Mouse (Mus musculus): ENCODE results near the gene Cenpm. TPM values are rescaled to one million over a fixed set of nuclear protein-coding genes. Genes with fewer than 3 reads are reported as not detected.

Cenpm gene
- polyA plus RNA-seq, 1 experiment from 2014 or later, result 28.6 TPM

- H3K4me2 ChIP-seq (replicated peaks), result no peak overlapping the region
- no peaks in the 10 kb centered on the region for H3K36me3 ChIP-seq
- peaks cover 34% of the 10 kb centered on the region for H3K27me3 ChIP-seq
- 68% methylated on average over 14 of the region's 14 CpGs for WGBS
- ATAC-seq, result no peak
- no peak overlapping the region for H3K9ac ChIP-seq (replicated peaks)
- H3K27ac ChIP-seq, result no peak overlapping the region
- H3K4me3 ChIP-seq (replicated peaks), result no peak overlapping the region
- peaks cover 34% of the 10 kb centered on the region for H3K4me1 ChIP-seq (replicated peaks)
- H3K9me3 ChIP-seq, result no peaks in the 10 kb centered on the region
Observed at GRCm38 (mm10) chr15:82221104-82221860, 23.3 kb downstream of the Cenpm start.

- Histone ChIP-seq H3K9me3 (no peaks in the 10 kb centered on the region), H3K27ac (no peak overlapping the region), H3K27me3 (peaks cover 40% of the 10 kb centered on the region), H3K4me2 (replicated peaks) (no peak overlapping the region), H3K4me3 (replicated peaks) (no peak overlapping the region), H3K36me3 (no peaks in the 10 kb centered on the region), H3K4me1 (replicated peaks) (peaks cover 38% of the 10 kb centered on the region), H3K9ac (replicated peaks) (no peak overlapping the region)
- ATAC-seq, result no peak
- WGBS, result 56% methylated on average over 12 of the region's 12 CpGs
Observed at GRCm38 (mm10) chr15:82220003-82220675, 24.4 kb downstream of the Cenpm start.

- H3K4me1 ChIP-seq (replicated peaks), result peaks cover 31% of the 10 kb centered on the region
- H3K27me3 ChIP-seq, result peaks cover 38% of the 10 kb centered on the region
- WGBS, result 84% methylated on average over 26 of the region's 26 CpGs
Observed at GRCm38 (mm10) chr15:82218778-82219666, 25.5 kb downstream of the Cenpm start.

GRCm38 (mm10) chr15:82217980-82218379 lies 26.6 kb downstream of the Cenpm start:
- Histone ChIP-seq H3K27me3 (peaks cover 42% of the 10 kb centered on the region), H3K4me3 (replicated peaks) (no peak overlapping the region), H3K27ac (no peak overlapping the region), H3K9ac (replicated peaks) (no peak overlapping the region), H3K4me2 (replicated peaks) (no peak overlapping the region), H3K4me1 (replicated peaks) (peaks cover 26% of the 10 kb centered on the region), H3K9me3 (no peaks in the 10 kb centered on the region), H3K36me3 (no peaks in the 10 kb centered on the region)
- WGBS, result 26% methylated on average over 9 of the region's 9 CpGs
- ATAC-seq, result no peak

More at GRCm38 (mm10) chr15:82218778-82219666, 25.5 kb downstream of the Cenpm start:
- Histone ChIP-seq H3K4me3 (replicated peaks) (no peak overlapping the region), H3K9me3 (no peaks in the 10 kb centered on the region), H3K9ac (replicated peaks) (no peak overlapping the region), H3K36me3 (no peaks in the 10 kb centered on the region), H3K4me2 (replicated peaks) (no peak overlapping the region), H3K27ac (no peak overlapping the region)
- ATAC-seq, result no peak

- no peak overlapping the region for H3K27ac ChIP-seq
- H3K9ac ChIP-seq (replicated peaks), result no peak overlapping the region
- ATAC-seq, result no peak
- H3K27me3 ChIP-seq, result peaks cover 48% of the 10 kb centered on the region
- no peaks in the 10 kb centered on the region for H3K9me3 ChIP-seq
- no peak overlapping the region for H3K4me2 ChIP-seq (replicated peaks)
- H3K36me3 ChIP-seq, result no peaks in the 10 kb centered on the region
- peaks cover 35% of the 10 kb centered on the region for H3K4me1 ChIP-seq (replicated peaks)
- H3K4me3 ChIP-seq (replicated peaks), result no peak overlapping the region
- WGBS, result 8% methylated on average over 7 of the region's 7 CpGs
Observed at GRCm38 (mm10) chr15:82217039-82217438, 27.5 kb downstream of the Cenpm start.

- no peaks in the 10 kb centered on the region for H3K36me3 ChIP-seq
- no peak overlapping the region for H3K9ac ChIP-seq (replicated peaks)
- no peak for ATAC-seq
- H3K9me3 ChIP-seq, result no peaks in the 10 kb centered on the region
- peaks cover 42% of the 10 kb centered on the region for H3K4me1 ChIP-seq (replicated peaks)
- H3K4me3 ChIP-seq (replicated peaks), result no peak overlapping the region
- H3K27ac ChIP-seq, result no peak overlapping the region
- 43% methylated on average over 20 of the region's 20 CpGs for WGBS
- H3K27me3 ChIP-seq, result peaks cover 56% of the 10 kb centered on the region
- H3K4me2 ChIP-seq (replicated peaks), result no peak overlapping the region
Observed at GRCm38 (mm10) chr15:82216142-82216827, 28.3 kb downstream of the Cenpm start.

- peaks cover 64% of the 10 kb centered on the region for H3K27me3 ChIP-seq
- H3K9ac ChIP-seq (replicated peaks), result no peak overlapping the region
- no peaks in the 10 kb centered on the region for H3K9me3 ChIP-seq
- H3K4me2 ChIP-seq (replicated peaks), result no peak overlapping the region
- WGBS, result 32% methylated on average over 11 of the region's 11 CpGs
- ATAC-seq, result no peak
- H3K4me1 ChIP-seq (replicated peaks), result peaks cover 42% of the 10 kb centered on the region
- H3K4me3 ChIP-seq (replicated peaks), result no peak overlapping the region
- H3K36me3 ChIP-seq, result no peaks in the 10 kb centered on the region
- no peak overlapping the region for H3K27ac ChIP-seq
Observed at GRCm38 (mm10) chr15:82215332-82216046, 29.1 kb downstream of the Cenpm start.

- H3K4me3 ChIP-seq (replicated peaks), result no peak overlapping the region
- 17% methylated on average over 4 of the region's 4 CpGs for WGBS
- H3K9me3 ChIP-seq, result no peaks in the 10 kb centered on the region
- no peaks in the 10 kb centered on the region for H3K36me3 ChIP-seq
- H3K27me3 ChIP-seq, result peaks cover 87% of the 10 kb centered on the region
- H3K9ac ChIP-seq (replicated peaks), result no peak overlapping the region
- ATAC-seq, result no peak
- H3K4me2 ChIP-seq (replicated peaks), result no peak overlapping the region; the same call in 1 of the 2 replicates
- H3K4me1 ChIP-seq (replicated peaks), result peaks cover 36% of the 10 kb centered on the region
- H3K27ac ChIP-seq, result no peak overlapping the region
Observed at GRCm38 (mm10) chr15:82213222-82213621, 31.3 kb downstream of the Cenpm start.

GRCm38 (mm10) chr15:82212752-82213063 lies 31.8 kb downstream of the Cenpm start, which contains the start of gene Shisa8:
Gene Shisa8 (minus strand): TSS chr15:82212815.
- 1% methylated on average over 31 of the region's 34 CpGs for WGBS
- peak within 1 kb of the TSS; percentile 61 for H3K4me2 ChIP-seq (replicated peaks)
- H3K27ac ChIP-seq, result no peak within 1 kb of the TSS
- H3K9me3 ChIP-seq, result no peaks in the 10 kb centered on the region
- no peaks in the 10 kb centered on the region for H3K36me3 ChIP-seq
- H3K27me3 ChIP-seq, result peaks cover 89% of the 10 kb centered on the region
- peaks cover 38% of the 10 kb centered on the region for H3K4me1 ChIP-seq (replicated peaks)
- peak within 1 kb of the TSS; percentile 55 for H3K9ac ChIP-seq (replicated peaks)
- peak within 1 kb of the TSS; percentile 42 for H3K4me3 ChIP-seq (replicated peaks)
- no peak for ATAC-seq

GRCm38 (mm10) chr15:82211911-82212751 lies 32.4 kb downstream of the Cenpm start:
- no peaks in the 10 kb centered on the region for H3K9me3 ChIP-seq
- peak overlapping the region; percentile 55 for H3K9ac ChIP-seq (replicated peaks)
- peak; percentile 49 for ATAC-seq
- H3K27me3 ChIP-seq, result peaks cover 95% of the 10 kb centered on the region
- WGBS, result under 1% methylated on average over 110 of the region's 112 CpGs
- no peaks in the 10 kb centered on the region for H3K36me3 ChIP-seq
- peak overlapping the region; percentile 42 for H3K4me3 ChIP-seq (replicated peaks)
- peak overlapping the region; percentile 61 for H3K4me2 ChIP-seq (replicated peaks)
- H3K27ac ChIP-seq, result no peak overlapping the region
- H3K4me1 ChIP-seq (replicated peaks), result peaks cover 41% of the 10 kb centered on the region

Data from midbrain, embryonic 13.5 days (tissue).